Mouse (Mus musculus) spleen, adult 2 months (tissue): Measurements from ENCODE around the gene Il27ra. TPM values are rescaled to one million over a fixed set of nuclear protein-coding genes. Genes with fewer than 3 reads are reported as not detected.
A peak's percentile ranks its signal among the peaks of the same experiment; 100 is the strongest.

ENCODE experiments used
- DNase-seq, 2 experiments: peaks; one replicate each; pipeline versions ENCODE4 v3.0.0 to v3.0.0-alpha.2; 2012 to 2021; ENCODE audit warnings: low spot score in 2 of 2, low read depth in 1 of 2
- H3K27ac ChIP-seq: fragments of 200-500 bp; 2 replicates; pipeline ENCODE4 v1.5.1; 2012; ENCODE audit warnings: low read length, inconsistent platforms; ENCODE audit not compliant: insufficient read depth
- H3K27me3 ChIP-seq: fragments of 200-500 bp; 2 replicates; pipeline ENCODE4 v1.6.1; 2012; ENCODE audit warnings: mild to moderate bottlenecking, moderate library complexity, low read length, inconsistent platforms; ENCODE audit not compliant: control insufficient read depth, insufficient read depth
- H3K36me3 ChIP-seq: fragments of 200-500 bp; 2 replicates; pipeline ENCODE4 v1.6.1; 2012; ENCODE audit warnings: mild to moderate bottlenecking, low read length, inconsistent platforms; ENCODE audit not compliant: control insufficient read depth, insufficient read depth
- H3K4me1 ChIP-seq: fragments of 200-500 bp; 2 replicates; pipeline ENCODE4 v1.6.1; 2011; ENCODE audit warnings: inconsistent platforms; ENCODE audit not compliant: control insufficient read depth, insufficient read depth, insufficient read length
- H3K4me3 ChIP-seq: fragments of 200-500 bp; 2 replicates; pipeline ENCODE4 v1.5.1; 2011; ENCODE audit warnings: mild to moderate bottlenecking, inconsistent platforms; ENCODE audit not compliant: insufficient read depth, insufficient read length; ENCODE audit errors: extremely low read depth
- CTCF ChIP-seq: fragments of 200-500 bp; IDR thresholded peaks from 2 replicates; pipeline ENCODE4 v1.5.1; 2011; ENCODE audit warnings: mild to moderate bottlenecking, inconsistent platforms; ENCODE audit not compliant: insufficient read depth, insufficient read length, insufficient replicate concordance; ENCODE audit errors: extremely low read depth
- POLR2A ChIP-seq: fragments of 200-500 bp; IDR thresholded peaks from 2 replicates; pipeline ENCODE4 v1.6.1; 2011; ENCODE audit warnings: low read depth, low read length, inconsistent platforms
- WGBS: fragments of 180-500 bp; shearing (Covaris S2); methylation state at CpG from one replicate; pipeline ENCODE4 v1.1.7; 2018; 5-methylcytosine and 5-hydroxymethylcytosine counted together
- polyA plus RNA-seq: library from polyadenylated mRNA; depleted of rRNA; stranded (reverse); fragments of >200 nt; gene quantifications from 2 replicates; pipeline ENCODE4 v1.2.3, GENCODE M21; 2012

The Il27ra gene
- polyA plus RNA-seq, 1 experiment: 70.0 TPM

DNA sequence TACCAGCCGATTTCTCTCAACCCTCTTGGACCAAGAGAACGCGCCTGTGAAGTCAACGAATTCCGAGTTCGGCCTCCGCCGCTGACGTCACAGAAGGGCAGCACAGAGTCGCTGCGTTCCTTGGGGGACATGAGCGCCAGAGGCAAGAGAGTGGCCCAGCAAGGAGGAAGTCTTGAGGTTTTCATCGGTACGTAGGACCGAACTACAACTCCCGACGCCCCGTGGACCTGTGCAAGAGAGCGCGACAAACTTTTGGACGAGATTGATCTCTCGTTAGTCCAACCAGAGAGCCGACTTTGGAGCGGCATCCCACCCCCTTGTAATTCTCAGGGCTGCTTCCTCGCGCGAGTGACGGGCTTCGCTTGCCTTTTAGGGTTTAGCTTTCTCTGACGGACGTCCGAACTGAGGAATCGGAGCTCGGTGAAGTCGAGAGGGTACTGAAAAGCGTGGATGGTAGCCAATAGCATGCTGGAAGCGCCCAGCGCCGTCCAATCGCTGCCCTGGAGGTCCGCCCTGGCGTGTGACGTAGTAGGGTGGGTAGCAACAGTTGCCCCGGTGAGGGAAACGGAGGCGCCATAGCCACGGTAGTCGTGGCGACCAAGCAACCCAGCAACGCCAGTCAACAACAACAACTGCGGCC, 24.0 kb upstream of the Il27ra start, which contains the start of gene Rfx1:
Gene Rfx1 (plus strand): TSS at position 544 of the 640 bp plus-strand sequence.
- H3K4me3 ChIP-seq: peak within 1 kb of the TSS; percentile 73
- H3K36me3 ChIP-seq: no peaks in the 10 kb centered on the region
- TF ChIP-seq CTCF (no peak), POLR2A (peak; percentile 81)
- no peaks in the 10 kb centered on the region for H3K27me3 ChIP-seq
- H3K27ac ChIP-seq: peak within 1 kb of the TSS; percentile 95
- peaks cover 21% of the 10 kb centered on the region for H3K4me1 ChIP-seq
- peak; percentile 99 to 100 for DNase-seq
- WGBS: under 1% methylated on average over 51 of the region's 51 CpGs

- TF ChIP-seq POLR2A: no peak
- TF ChIP-seq CTCF: no peak
- no peaks in the 10 kb centered on the region for H3K27me3 ChIP-seq
- WGBS: 12% methylated on average over 5 of the region's 5 CpGs
Measured at GRCm38 (mm10) chr8:84065457-84066072, 23.2 kb upstream of the Il27ra start.

DNA sequence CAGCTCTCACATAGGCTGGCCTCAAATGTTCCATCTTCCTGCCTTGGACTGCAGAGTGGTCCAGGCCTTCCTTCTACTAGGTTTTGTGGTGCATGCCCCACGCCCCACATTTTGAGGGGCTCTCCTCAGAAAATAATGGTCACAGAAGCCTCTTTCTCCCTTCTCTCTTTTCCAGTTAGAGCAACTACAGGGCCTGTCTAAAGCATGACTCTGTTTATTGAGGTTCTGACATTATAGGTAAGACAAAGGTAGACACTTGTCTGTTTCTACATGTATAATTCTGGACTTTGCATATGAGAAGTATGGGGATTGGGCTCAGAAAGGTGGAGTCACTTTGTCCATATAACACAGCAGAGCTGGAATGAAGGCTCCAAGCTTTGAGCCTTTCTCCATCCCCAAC, 22.6 kb upstream of the Il27ra start, which contains the start of gene Gm10643:
Gene Gm10643 (minus strand): TSS at position 101 of the 400 bp plus-strand sequence.
- peak within 1 kb of the TSS; percentile 97 for H3K27ac ChIP-seq
- no peaks in the 10 kb centered on the region for H3K27me3 ChIP-seq
- peaks cover 20% of the 10 kb centered on the region for H3K4me1 ChIP-seq
- no peaks in the 10 kb centered on the region for H3K36me3 ChIP-seq
- H3K4me3 ChIP-seq: peak within 1 kb of the TSS; percentile 70
- TF ChIP-seq CTCF (no peak), POLR2A (no peak)
- 76% methylated on average over 1 of the region's 1 CpGs for WGBS
- DNase-seq: no peak

More at GRCm38 (mm10) chr8:84065457-84066072, 23.2 kb upstream of the Il27ra start:
- peaks cover 21% of the 10 kb centered on the region for H3K4me1 ChIP-seq
- DNase-seq: no peak
- H3K4me3 ChIP-seq: peak overlapping the region; percentile 70
- no peaks in the 10 kb centered on the region for H3K36me3 ChIP-seq
- peak overlapping the region; percentile 97 for H3K27ac ChIP-seq

GRCm38 (mm10) chr8:84063861-84064610, 21.6 kb upstream of the Il27ra start:
- Histone ChIP-seq H3K27ac (peak overlapping the region; percentile 97), H3K4me1 (peaks cover 19% of the 10 kb centered on the region), H3K4me3 (no peak overlapping the region), H3K27me3 (no peaks in the 10 kb centered on the region), H3K36me3 (no peaks in the 10 kb centered on the region)
- DNase-seq: peak; percentile 64 to 83
- no peak for TF ChIP-seq POLR2A
- no peak for TF ChIP-seq CTCF
- WGBS: 11% methylated on average over 8 of the region's 8 CpGs

DNA sequence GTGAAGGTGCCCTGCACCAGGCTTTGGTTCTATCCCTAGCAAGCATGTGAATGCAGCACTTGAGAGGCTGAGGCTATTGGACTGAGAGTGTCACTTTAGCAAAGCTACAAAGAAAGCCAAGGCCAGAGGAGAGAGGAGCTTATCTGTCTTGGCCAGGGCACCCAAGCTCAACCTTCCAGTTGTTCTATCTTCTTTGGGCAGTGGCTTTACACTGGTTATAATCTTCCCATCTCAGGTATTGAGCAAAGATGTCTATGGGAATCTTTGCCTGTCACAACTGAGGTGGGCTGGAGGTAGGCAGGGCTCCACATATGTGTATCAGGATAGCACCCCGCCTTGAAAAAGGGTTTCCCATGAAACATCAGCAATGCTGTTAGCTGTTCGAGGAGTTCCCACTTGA, 17.9 kb upstream of the Il27ra start:
- H3K27me3 ChIP-seq: no peaks in the 10 kb centered on the region
- no peaks in the 10 kb centered on the region for H3K36me3 ChIP-seq
- H3K4me3 ChIP-seq: no peak overlapping the region
- 86% methylated on average over 2 of the region's 2 CpGs for WGBS
- no peak for DNase-seq
- no peak for TF ChIP-seq POLR2A
- TF ChIP-seq CTCF: no peak
- peaks cover 18% of the 10 kb centered on the region for H3K4me1 ChIP-seq
- H3K27ac ChIP-seq: no peak overlapping the region

GRCm38 (mm10) chr8:84059226-84059625, 16.8 kb upstream of the Il27ra start:
- 94% methylated on average over 2 of the region's 2 CpGs for WGBS

More at GRCm38 (mm10) chr8:84059226-84059625, 16.8 kb upstream of the Il27ra start:
- Histone ChIP-seq H3K36me3 (no peaks in the 10 kb centered on the region), H3K27ac (no peak overlapping the region), H3K4me3 (no peak overlapping the region), H3K4me1 (peaks cover 9% of the 10 kb centered on the region), H3K27me3 (no peaks in the 10 kb centered on the region)
- TF ChIP-seq CTCF (no peak), POLR2A (no peak)
- DNase-seq: no peak
